Mouse (Mus musculus) layer of hippocampus, adult 18-20 months (tissue): ENCODE measurements around the gene Knstrn. TPM values are rescaled to one million over a fixed set of nuclear protein-coding genes. Genes with fewer than 3 reads are reported as not detected.

Experiments
- DNase-seq, 2 experiments: peaks; one replicate each; pipeline ENCODE4 v3.0.0; 2022; ENCODE audit warnings: low spot score in 2 of 2
- long read RNA-seq: library from polyadenylated mRNA; stranded (forward); transcript quantifications from one replicate; pipeline ENCODE4 v2.0.0, GENCODE M21; 2021
- total RNA-seq, 2 experiments: library from RNA; stranded (reverse); gene quantifications; 2 replicates each; pipeline ENCODE4 v1.2.3; 2021

The Knstrn gene
- 1 to 10 TPM; 1.1 TPM for total RNA-seq
- long read RNA-seq, full-length matches to known transcripts: 2 of 2 reads
- long read RNA-seq, partial matches to known transcripts: 0 of 2 reads
- long read RNA-seq, other reads (novel, unspliced or antisense): 0 of 2 reads

DNA sequence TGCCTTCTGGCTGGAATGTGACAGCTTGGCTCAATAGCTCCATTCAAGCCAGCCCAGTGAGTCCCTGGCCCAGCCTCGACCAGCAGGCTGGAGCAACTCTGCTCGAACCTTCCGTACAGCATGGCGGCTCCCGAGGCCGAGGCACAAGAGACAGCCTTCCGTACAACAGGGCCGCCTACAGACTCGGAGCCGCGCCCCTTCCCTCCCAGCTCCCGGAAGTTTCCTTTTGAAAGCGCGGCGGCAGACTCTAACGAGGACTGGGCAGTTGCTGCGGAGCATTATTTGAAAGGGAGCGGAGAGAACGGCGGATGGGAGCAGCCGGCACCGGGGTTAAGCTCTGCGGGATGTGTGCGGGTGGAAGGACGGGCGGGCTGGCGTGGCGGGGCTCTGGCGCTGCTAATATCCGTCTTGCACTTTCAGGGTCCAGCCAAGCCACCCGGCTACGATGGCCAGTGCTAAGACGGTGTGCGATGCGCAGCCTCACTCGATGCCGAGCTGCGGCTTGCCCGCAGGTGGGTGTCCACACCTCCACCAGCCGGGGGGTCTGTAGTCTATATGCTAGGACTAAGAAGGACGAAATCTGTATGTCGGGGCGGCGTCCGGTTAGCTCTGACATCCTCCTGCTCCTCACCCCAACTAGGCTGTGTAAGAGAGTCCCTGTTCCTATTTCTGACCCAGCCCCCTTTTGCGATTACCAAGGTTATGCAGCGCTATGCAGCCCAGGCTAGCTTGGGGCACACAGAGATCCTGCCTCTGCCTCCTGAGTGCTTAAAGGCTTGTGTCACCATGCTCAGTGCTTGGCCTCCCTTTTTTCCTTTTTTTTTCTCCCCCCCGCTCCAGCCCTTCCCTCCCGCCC lies at the start of gene Knstrn:
Gene Knstrn, plus strand, starts transcription at position 23 of the 856 bp plus-strand sequence.
- peak; percentile 81 to 89 for DNase-seq

GRCm38 (mm10) chr2:118764094-118764831 lies 49.5 kb upstream of the Knstrn start:
- DNase-seq: peak in 1 of 2 experiments; percentile 79

GRCm38 (mm10) chr2:118764875-118765274 lies 48.9 kb upstream of the Knstrn start:
- DNase-seq: no peak

DNA sequence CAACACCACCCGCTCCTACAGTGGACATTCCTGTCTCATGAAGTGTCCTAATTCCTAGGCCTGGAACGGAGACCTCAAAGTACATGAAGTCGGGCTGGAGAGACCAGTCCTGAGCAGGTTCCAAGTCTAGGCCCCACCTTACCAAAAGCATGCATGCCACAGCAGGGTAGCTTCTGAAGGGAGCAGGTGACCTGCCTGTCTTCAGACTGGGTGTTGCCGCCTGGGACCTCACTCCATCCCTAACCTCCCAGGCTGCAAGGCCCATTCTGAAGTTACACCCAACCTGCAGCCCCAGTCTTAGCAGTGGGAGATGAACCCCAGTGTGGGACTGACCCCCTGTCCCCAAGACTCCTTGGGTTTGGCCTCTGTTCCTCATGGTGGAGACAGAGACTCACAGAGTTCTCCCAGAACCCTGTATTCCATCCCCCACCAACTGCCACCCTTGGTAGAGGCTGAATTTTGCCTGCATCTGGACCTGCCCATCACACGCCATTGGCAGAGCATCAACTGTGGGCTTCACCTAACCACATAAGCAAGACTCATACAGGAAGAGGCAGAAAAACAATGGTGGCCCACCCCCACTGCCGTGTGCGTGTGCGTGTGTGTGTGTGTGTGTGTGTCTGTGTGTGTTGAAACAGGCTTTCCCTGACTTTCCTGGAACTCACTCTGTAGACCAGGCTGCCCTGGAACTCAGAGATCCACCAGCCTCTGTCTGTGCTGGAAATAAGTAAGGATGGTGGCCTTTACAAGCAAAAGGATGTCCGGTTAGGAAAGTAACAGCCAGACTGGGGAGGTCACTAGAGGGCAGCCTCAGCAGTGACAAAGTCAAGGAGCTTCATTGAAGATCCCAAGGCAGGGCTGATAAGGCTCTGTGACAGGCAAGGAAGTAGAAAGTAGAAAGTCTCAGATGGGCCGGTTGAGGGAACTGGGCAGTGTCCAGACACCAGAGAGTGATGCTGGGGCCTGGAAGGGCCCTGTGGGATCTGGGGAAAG lies 47.5 kb upstream of the Knstrn start:
- no peak for DNase-seq

DNA sequence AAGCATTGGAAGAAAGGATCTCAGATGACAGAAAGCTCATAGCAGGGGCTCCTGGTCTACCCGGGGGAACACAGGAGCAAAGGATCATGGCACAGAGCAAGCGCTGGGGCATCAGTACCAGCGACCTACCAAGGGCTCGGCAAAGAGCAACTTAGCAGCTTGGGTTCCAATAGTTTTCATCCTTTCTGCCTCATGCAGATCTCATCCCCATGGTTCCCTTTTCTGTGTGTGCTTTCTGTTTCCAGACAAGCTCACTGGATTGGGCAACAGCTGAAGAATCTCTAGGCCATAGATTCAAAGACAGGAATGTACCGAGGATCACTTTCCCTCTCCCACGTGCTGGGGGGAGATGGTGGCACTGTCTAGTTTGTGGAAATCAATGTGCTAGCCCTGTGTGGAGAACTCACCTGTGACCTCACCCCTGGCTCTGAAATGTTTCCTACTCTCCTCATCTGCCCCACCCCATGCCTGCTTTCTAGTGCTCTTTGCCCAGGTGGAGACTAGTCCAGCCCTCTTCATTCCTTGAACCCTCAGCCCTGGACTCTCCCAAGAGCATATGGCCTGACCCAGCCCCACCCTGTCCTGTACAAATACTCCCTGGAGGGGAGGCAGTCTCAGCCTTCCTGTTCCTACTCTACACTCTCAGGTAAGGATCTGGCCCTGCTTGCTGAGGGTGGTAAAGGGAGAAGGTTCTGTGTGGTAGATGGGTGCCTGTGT lies 41.5 kb upstream of the Knstrn start, which contains the start of gene Phgr1:
Gene Phgr1, plus strand, starts transcription at position 612 of the 717 bp plus-strand sequence.
- DNase-seq: no peak

DNA sequence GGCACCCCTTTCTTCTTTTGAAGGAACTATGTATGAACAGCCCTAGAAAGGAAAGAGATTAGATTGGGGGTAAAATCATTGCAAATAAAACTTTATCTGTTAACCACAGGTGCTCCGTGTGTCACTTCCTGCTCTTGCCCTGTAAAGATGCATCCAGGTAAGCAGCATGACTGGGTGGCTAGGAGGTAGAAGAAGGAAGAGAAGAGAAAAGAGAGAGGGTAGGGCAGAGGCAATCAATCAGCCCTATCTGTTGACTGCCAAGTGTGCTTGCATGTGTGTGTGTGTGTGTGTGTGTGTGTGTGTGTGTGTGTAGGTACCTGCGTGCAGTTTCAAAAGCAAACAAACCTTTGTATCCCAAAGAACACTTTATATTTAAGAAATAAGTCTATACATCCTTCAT lies 39.3 kb upstream of the Knstrn start:
- DNase-seq: no peak

DNA sequence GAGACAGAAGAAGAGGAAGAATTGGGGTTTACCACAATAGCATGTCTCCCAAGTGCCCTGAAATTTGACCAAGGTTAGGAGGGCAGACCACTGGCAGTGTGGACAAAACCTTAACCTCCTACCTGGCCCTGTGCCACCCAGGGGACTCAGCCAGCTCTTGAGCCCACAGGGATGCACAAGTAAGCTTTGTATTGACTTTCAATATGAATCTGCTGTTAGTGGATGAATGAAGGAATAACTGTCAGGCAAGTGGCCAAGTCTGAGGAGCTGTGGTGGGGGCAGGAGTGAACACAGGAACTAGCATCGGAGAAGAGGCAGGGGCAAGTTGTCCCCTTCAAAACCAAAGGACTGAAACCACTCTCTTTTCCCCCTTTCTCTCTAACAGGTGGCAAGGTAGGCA lies 38.4 kb upstream of the Knstrn start:
- peak in 1 of 2 experiments; percentile 57 for DNase-seq

DNA sequence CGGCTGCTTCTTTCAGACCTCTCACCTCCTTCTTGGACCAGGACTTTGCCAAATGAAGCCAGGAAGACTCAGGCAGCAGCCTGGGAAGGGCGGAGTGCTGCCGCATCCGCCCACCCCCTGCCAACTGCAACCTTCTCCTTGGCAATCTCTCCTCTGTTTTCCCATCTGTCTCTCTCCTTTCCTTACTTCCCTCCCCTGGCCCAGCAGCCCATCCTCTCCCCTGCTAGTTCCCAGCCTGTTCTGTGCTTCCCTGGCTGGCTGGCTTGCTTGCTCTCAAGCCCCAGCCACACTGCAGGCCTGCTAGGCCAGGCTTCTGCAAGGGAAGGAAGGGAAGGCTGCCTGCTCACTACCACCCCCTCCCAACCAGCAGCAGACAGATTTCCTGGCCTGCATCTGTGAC lies 38.0 kb upstream of the Knstrn start:
- peak; percentile 75 to 84 for DNase-seq

- DNase-seq: no peak
Observed at GRCm38 (mm10) chr2:118776295-118776694, 37.5 kb upstream of the Knstrn start.

DNA sequence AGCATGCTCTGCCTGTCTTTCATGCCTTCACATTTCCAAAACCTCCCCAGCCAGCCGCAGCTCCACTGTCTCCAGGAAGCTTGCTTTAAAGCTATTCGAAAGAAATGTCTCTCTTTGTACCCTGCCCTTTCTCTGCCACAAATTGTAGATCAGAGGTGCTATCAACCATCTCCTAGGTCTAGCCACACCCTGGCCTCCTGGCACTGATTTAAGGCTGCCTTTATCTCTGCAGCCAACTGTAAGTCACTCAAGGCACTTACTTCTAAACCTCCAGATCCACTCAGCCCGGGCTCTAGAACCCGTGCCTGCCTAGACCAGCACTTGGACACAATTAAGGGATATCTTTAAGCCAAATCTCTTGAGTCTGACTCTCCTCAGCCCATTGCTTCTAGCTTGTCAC lies 35.4 kb upstream of the Knstrn start:
- no peak for DNase-seq

DNA sequence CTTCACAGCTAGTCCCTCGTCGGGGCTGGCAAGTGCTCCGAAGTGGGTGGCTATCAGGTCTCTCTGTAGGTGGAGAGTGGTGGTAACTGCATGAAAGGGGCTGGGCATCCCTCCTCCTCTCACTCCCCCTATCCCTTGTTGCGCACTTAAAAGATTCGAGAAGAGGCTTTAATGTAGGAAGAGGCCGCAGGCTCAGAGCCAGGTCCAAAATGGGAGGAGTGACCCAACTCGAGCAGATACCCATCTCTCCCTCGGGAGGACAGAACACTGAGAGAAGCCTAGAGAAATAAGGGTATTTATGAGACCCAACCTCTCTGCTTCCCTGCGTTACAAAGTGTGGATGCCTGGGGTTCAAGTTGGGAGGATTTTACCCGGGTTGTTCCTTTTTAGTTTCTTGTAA lies 34.7 kb upstream of the Knstrn start:
- DNase-seq: no peak

DNA sequence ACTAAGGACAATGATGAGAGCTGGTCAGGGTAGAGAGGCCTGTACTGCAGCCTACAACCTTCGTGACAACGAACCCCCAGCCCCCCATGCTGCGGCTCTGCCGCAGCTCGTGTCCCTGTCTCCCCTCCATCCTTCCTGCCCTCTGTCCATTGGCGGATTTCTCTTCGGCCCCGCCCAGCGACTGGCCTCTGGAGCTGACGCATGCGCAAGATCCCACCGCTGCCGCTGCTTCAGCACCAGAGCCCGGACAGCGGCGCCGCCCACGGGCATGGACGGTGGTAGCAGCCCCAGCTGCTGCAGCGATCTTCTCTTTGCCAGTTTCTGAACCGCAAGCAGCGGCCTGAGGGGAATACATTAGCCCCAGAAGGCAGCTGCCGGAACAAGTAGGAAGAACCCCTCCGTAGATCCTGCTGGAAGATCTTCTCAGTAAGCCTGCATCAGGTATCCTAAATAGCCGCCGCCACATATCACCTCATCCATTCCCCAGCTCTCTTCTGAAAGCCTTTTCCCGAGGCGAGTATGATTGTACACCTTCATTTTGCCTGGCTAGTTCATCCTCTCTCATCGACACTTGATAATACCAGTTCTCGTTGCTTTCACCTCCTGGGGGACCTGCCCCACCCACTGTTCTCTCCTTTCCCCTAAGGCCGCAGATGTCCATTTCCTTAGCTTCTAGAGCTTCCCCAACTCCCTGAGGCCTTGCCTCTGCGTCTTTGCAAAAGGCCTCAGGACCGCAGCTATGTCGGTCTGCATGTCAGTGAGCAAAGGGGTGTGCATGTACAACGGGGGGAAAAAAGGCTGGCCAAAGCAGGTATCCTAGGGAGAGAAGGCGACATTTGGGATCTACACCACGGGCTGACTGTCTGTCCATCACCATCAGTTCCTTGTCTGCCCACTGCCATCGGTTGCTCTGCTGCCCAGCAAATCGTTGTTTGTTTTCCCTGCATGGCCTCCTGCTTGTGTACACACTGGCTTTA lies 34.0 kb upstream of the Knstrn start, which contains the start of gene Disp2:
Gene Disp2, plus strand, starts transcription at position 216 of the 977 bp plus-strand sequence.
- DNase-seq: peak; percentile 91 to 96

DNA sequence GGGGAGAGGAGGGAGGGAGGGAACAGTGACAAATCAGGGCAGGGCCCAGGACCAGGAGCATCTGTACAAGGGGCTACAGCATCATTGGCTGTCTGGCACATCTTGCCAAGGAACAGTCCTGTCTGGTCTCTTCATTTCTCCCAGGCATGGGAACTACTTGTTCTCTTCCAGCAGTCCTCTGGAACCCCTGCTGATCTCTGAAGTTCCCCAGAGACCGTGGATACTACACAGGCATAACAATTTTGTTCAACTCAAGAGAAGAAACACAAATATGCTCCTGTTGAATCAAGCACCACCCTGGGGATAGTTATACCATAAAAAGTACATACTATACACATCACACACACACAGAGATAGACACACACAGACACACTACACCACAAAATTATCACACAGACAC lies 32.7 kb upstream of the Knstrn start:
- DNase-seq: no peak

GRCm38 (mm10) chr2:118782303-118782702 lies 31.5 kb upstream of the Knstrn start:
- DNase-seq: no peak

- DNase-seq: no peak
Observed at GRCm38 (mm10) chr2:118783093-118783492, 30.7 kb upstream of the Knstrn start.

- DNase-seq: no peak
Observed at GRCm38 (mm10) chr2:118783663-118784062, 30.1 kb upstream of the Knstrn start.

DNA sequence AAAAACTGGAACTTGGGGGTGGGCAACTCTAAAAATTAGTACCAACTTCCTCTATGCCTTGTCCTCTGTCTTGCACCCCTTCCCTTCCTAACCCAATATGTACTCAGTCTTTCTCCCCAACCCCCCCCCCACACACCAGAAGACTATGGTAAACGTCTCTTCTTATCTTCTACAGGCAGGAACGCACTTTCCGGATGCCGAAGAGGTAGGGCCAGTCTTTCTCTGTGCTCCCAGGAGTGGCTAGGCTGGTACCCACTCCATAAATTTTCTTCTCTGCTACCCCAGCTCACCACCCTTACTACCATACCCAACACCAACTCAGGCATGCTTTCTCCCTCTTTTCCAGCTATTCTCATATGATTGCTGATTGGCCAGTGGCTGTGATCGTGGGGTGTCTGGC lies 27.3 kb upstream of the Knstrn start:
- no peak for DNase-seq

DNA sequence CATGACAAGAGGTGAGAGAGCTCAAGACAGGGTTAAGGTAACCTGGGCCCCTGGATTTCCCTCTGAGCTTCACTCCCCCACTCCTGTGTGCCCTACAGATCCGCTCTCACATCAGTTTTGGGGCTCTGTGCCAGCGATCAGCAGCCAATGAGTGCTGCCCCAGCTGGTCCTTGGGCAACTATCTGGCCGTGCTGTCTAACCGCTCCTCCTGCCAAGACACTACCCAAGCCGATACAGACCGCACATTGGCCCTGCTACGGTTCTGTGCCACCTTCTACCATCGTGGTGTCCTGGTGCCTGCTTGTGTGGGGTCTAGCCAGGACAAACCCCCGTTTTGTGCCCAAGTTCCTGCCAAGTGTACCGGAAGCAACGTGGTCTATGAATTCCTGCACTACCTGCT lies 24.3 kb upstream of the Knstrn start:
- DNase-seq: peak; percentile 50 to 69

DNA sequence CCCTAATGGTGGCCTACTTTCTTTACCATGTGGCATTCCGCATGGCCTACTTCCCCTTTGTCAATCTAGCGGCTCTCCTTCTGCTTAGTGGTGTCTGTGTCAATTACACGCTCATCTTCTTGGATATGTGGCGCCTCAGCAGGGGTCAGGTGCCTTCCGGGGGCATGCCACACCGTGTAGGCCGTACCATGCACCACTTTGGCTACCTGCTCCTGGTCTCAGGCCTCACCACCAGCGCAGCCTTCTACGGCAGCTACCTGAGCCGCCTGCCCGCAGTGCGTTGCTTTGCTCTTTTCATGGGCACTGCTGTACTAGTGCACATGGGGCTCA lies 23.6 kb upstream of the Knstrn start:
- no peak for DNase-seq
